Mouse (Mus musculus) ES-Bruce4 (cell line): Measurements from ENCODE around the gene Cit. TPM values are rescaled to one million over a fixed set of nuclear protein-coding genes. Genes with fewer than 3 reads are reported as not detected.
A peak's percentile ranks its signal among the peaks of the same experiment; 100 is the strongest.

Source experiments
- H3K27ac ChIP-seq: 2 replicates; pipeline ENCODE4 v1.5.1; 2012; ENCODE audit warnings: low read length, inconsistent platforms; ENCODE audit not compliant: insufficient read depth
- H3K27me3 ChIP-seq: 2 replicates; pipeline ENCODE4 v1.6.1; 2012; ENCODE audit warnings: mild to moderate bottlenecking, low read length, inconsistent platforms; ENCODE audit not compliant: control insufficient read depth, poor library complexity, insufficient read depth, severe bottlenecking
- H3K36me3 ChIP-seq: 2 replicates; pipeline ENCODE4 v1.6.1; 2012; ENCODE audit warnings: inconsistent platforms, mild to moderate bottlenecking, low read length, moderate library complexity; ENCODE audit not compliant: control insufficient read depth, poor library complexity, insufficient read depth, severe bottlenecking
- H3K4me1 ChIP-seq: one replicate; pipeline ENCODE4 v1.8.1; 2011; ENCODE audit warnings: low read length; ENCODE audit not compliant: control insufficient read depth, insufficient read depth
- H3K4me3 ChIP-seq: 2 replicates; pipeline ENCODE4 v1.5.1; 2011; ENCODE audit warnings: low read depth, mild to moderate bottlenecking, low read length
- H3K9ac ChIP-seq: 2 replicates; pipeline ENCODE4 v1.6.1; 2012; ENCODE audit warnings: low read depth, mild to moderate bottlenecking, inconsistent platforms; ENCODE audit not compliant: poor library complexity, severe bottlenecking
- H3K9me3 ChIP-seq: replicated peaks from 2 replicates; pipeline ENCODE4 v1.6.1; 2012; ENCODE audit warnings: mild to moderate bottlenecking, low read length, inconsistent platforms; ENCODE audit not compliant: control insufficient read depth, poor library complexity, insufficient read depth, severe bottlenecking
- CTCF ChIP-seq: IDR thresholded peaks from one replicate; pipeline ENCODE4 v1.8.1; 2011; ENCODE audit warnings: low read depth, low read length
- EP300 ChIP-seq: IDR thresholded peaks from 2 replicates; pipeline ENCODE4 v1.6.1; 2011; ENCODE audit warnings: low read depth, low read length; ENCODE audit not compliant: insufficient read depth
- POLR2A ChIP-seq: IDR thresholded peaks from one replicate; pipeline ENCODE4 v1.8.1; 2011; ENCODE audit warnings: low read length; ENCODE audit not compliant: insufficient read depth
- polyA plus RNA-seq: library from polyadenylated mRNA; stranded (reverse); fragments of >200 nt; gene quantifications from 2 replicates; pipeline ENCODE4 v1.2.4, GENCODE M21; 2011; ENCODE audit warnings: low read depth; ENCODE audit not compliant: missing spikeins, insufficient read depth, insufficient read length

The Cit gene
- polyA plus RNA-seq, 1 experiment: 67.1 TPM

DNA sequence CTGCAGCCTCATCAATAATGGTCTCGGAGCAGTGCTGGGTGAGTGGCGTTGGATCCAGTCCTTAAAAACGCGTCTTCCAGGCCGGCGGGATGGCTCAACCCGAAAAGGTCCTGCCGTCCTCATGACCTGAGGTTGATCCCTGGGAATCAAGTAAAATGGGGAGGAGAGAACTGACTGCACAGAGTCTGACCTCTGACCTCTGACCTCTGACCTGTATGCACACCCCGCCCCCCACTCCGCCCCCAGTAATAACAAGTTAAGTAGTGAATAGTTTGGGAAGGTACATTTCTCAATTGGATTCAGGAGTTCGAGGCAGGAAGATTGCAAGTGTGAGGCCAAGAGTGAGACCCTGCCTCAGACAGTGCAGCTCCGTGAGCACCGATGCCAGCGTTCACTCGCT, 24.1 kb downstream of the Cit start:
- no peaks in the 10 kb centered on the region for H3K4me1 ChIP-seq
- no peaks in the 10 kb centered on the region for H3K9me3 ChIP-seq
- H3K4me3 ChIP-seq: no peak overlapping the region
- H3K27ac ChIP-seq: no peak overlapping the region
- TF ChIP-seq CTCF (no peak), POLR2A (no peak), EP300 (no peak)
- H3K36me3 ChIP-seq: peaks cover 8% of the 10 kb centered on the region
- no peak overlapping the region for H3K9ac ChIP-seq
- H3K27me3 ChIP-seq: no peaks in the 10 kb centered on the region

DNA sequence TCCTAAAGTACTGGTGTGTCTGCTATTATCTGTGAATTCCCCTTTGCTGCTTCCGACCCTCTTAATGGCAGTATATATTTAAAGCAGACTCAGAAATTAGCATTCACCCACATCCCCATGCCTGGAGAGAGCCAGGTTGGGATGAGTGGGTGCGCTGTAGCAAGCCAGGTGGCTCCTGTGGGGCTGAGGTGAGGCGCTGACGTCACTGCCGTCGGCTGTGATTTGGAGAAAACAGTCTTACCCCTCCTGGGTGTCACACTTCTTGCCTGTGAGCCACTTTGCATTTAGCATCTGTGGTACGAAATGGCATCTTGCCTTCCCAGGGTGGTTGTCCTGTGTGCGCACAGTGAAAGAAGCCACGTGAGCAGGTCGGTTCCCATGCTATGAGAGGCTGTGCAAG, 26.1 kb downstream of the Cit start:
- Histone ChIP-seq H3K9me3 (no peaks in the 10 kb centered on the region), H3K27me3 (no peaks in the 10 kb centered on the region), H3K36me3 (peaks cover 17% of the 10 kb centered on the region), H3K27ac (no peak overlapping the region), H3K4me1 (no peaks in the 10 kb centered on the region), H3K9ac (no peak overlapping the region), H3K4me3 (no peak overlapping the region)
- TF ChIP-seq CTCF (no peak), EP300 (no peak), POLR2A (no peak)

DNA sequence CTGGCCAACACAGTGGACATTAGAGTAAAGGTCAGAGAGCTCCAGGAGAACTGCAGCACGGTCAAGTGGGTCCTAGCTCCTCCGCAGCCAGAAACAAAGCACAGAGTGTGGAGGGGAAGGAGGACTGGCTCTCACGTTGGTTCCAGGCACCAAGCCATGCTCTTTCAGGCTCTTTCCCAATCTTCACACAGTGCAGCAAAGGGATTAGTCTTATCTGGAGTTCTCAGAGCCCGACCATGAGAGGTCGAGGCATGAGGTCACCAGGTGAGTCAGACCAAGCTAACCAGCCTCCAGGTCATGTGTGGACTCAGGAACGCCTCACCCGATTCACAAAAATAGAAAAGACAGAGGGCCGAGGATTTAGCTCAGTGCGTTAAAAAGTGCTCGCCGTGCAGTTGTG, 27.0 kb downstream of the Cit start:
- Histone ChIP-seq H3K4me1 (no peaks in the 10 kb centered on the region), H3K9me3 (no peaks in the 10 kb centered on the region), H3K4me3 (no peak overlapping the region), H3K36me3 (peaks cover 17% of the 10 kb centered on the region), H3K27me3 (no peaks in the 10 kb centered on the region), H3K9ac (no peak overlapping the region), H3K27ac (no peak overlapping the region)
- no peak for TF ChIP-seq CTCF
- no peak for TF ChIP-seq POLR2A

DNA sequence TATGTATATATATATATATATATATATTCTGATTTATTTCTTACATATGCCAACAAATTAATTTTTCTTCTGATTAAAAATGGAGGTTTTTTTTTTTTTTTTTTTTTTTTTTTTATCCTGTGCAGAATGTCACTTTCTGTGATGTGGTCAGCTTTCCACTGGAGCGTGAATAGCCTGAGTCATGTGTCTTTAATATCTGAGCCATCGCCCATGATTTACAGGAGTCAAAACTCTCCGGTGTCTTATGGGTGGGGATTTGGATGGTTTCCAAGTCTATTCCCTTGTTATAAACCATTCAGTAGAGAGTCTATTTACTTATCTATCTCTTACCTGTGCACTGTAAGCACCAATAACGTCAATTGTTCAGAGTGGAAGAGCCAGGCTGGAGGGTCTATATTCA, 27.9 kb downstream of the Cit start:
- H3K4me1 ChIP-seq: no peaks in the 10 kb centered on the region
- TF ChIP-seq EP300 (no peak), POLR2A (no peak), CTCF (no peak)
- no peak overlapping the region for H3K9ac ChIP-seq
- H3K27ac ChIP-seq: no peak overlapping the region
- H3K9me3 ChIP-seq: no peaks in the 10 kb centered on the region
- H3K4me3 ChIP-seq: no peak overlapping the region
- H3K27me3 ChIP-seq: no peaks in the 10 kb centered on the region
- H3K36me3 ChIP-seq: peaks cover 17% of the 10 kb centered on the region

DNA sequence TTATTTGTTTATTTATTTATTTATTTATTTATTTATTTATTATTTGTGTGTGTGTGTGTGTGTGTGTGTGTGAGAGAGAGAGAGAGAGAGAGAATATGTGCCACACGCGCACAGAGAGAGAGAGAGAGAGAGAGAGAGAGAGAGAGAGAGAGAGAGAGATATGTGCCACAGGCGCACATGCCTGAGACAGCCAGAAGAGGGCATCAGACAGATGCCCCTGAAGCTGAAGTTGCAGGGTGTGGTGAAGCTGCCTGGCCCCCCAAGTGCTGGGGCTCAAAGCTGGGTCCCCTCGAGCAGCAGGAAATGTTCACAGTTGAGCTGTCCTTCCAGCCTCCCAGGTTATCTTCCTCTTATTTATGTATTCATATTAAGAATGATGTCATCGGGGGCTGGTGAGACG, 32.3 kb downstream of the Cit start:
- peak; percentile 41 for TF ChIP-seq CTCF
- TF ChIP-seq EP300: no peak
- TF ChIP-seq POLR2A: no peak
- peaks cover 17% of the 10 kb centered on the region for H3K36me3 ChIP-seq
- H3K9ac ChIP-seq: no peak overlapping the region
- H3K4me3 ChIP-seq: no peak overlapping the region
- no peak overlapping the region for H3K27ac ChIP-seq
- H3K4me1 ChIP-seq: no peaks in the 10 kb centered on the region
- no peaks in the 10 kb centered on the region for H3K27me3 ChIP-seq
- no peaks in the 10 kb centered on the region for H3K9me3 ChIP-seq

DNA sequence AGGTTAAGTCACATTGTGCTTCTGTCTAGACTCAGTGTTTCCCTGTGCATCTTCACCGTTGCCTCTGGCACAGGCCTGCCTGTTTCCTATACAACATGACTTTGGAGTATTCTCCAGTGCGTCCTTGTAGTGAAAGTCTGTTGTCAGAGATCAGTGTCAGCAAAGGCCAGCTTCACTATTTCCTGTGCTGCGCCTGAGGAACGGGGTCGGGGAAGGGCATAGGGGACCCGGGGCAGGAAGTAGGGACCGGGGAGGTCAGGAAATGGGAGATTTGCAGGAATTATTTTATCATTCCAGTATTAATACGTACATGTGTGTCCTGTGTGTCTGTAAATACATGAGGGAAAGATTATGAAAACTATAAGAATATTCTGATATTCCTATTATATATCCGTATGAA, 37.1 kb downstream of the Cit start:
- H3K4me1 ChIP-seq: no peaks in the 10 kb centered on the region
- H3K4me3 ChIP-seq: no peak overlapping the region
- H3K27me3 ChIP-seq: no peaks in the 10 kb centered on the region
- H3K27ac ChIP-seq: no peak overlapping the region
- TF ChIP-seq POLR2A (no peak), CTCF (no peak), EP300 (no peak)
- peaks cover 12% of the 10 kb centered on the region for H3K36me3 ChIP-seq
- no peak overlapping the region for H3K9ac ChIP-seq
- no peaks in the 10 kb centered on the region for H3K9me3 ChIP-seq

DNA sequence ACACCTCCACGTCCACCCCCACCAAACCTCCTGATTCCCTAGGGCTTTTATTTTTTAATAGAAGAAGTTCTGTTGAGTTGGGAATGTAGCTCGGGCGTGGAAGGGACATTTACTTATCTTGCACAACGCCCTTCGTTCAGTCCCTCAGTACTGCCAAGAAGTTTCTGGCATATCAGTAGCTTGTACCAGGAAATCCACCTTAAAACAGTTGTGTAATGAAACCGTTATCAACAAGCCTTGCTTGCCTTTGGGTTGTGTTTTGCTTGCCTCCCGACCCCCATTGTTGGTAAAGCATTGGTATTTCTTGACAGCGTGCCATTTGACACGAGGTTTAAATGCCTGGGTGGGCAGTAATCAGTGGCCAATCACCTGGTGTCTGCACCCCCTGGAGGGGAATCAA, 39.4 kb downstream of the Cit start:
- H3K27ac ChIP-seq: no peak overlapping the region
- H3K9me3 ChIP-seq: no peaks in the 10 kb centered on the region
- no peaks in the 10 kb centered on the region for H3K27me3 ChIP-seq
- H3K36me3 ChIP-seq: peaks cover 19% of the 10 kb centered on the region
- H3K4me1 ChIP-seq: no peaks in the 10 kb centered on the region
- no peak overlapping the region for H3K9ac ChIP-seq
- H3K4me3 ChIP-seq: no peak overlapping the region
- no peak for TF ChIP-seq EP300
- no peak for TF ChIP-seq CTCF
- no peak for TF ChIP-seq POLR2A
